Mouse (Mus musculus) layer of hippocampus, adult 9-10 months (tissue): Measurements from ENCODE around the gene Slc15a3.

Source experiments
- DNase-seq: peaks from one replicate; pipeline ENCODE4 v3.0.0; 2022; ENCODE audit warnings: low spot score

Gene Slc15a3

DNA sequence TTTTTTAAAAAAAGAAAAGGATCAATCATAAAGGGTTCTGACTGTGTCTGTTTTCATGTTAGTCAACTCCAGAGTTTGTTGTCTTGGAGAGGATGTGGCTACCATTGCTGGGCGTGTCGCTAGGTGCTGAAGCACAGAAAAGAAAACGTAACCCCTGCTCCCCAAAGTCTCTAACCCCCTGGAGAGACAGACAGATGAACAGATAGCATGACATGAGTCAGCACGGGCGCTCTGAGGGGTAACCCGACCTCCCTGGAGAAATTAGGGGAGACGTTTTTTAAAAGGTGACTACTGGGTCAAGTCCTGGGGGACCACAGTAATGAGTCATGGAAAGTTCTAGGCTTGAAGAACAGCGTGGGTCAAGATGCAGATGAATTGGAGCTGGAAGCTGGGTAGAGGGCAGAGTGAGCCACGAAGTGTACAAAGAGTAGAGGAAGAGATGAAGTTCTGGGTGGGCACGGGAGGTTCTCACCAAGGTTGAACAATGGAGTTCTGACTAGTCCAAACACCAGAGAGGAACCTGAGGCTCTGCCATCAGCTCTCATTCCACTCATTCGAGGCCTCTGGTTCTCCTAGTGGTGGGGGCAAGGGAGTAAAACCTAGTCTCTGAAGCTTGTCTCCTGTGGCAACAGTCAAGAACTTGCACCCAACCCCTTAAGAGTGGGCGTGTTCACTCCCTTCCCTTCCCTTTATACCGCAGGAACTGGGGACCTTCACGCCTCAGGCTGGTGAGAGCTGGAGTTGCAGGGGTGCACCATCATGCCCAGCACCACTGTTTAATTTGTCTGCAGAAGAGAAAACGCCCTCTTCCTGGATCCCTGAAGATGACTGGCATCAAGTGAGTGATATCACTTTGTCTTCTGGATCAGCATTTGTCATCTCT is at the start of gene Slc15a3:
Gene Slc15a3, plus strand, starts transcription at position 718 of the 883 bp plus-strand sequence.
- no peak for DNase-seq

DNA sequence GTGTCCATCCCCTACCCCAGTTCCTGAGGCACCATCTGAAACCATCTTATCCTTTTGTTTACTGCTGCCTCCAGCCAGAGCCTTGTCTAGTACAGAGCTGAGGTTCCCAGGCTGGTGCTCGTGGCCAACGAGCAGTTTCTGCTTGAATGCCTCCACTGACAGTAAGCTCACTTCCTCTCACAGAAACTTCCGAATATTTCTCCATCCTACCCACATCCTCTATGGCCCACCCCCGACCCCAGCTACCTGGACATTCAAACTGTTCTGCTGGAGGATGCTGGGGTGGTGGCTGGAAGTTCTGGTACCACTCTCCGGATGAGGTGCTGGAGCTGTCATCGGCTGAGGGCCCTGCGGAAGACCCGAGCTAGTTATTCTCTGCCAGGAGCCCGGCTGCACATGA is 49.2 kb upstream of the Slc15a3 start:
- DNase-seq = no peak

- DNase-seq = no peak
Measured at GRCm38 (mm10) chr19:10793044-10793443, 46.5 kb upstream of the Slc15a3 start.

GRCm38 (mm10) chr19:10794916-10795315 is 44.6 kb upstream of the Slc15a3 start:
- no peak for DNase-seq

- no peak for DNase-seq
Measured at GRCm38 (mm10) chr19:10798576-10798975, 41.0 kb upstream of the Slc15a3 start.

DNA sequence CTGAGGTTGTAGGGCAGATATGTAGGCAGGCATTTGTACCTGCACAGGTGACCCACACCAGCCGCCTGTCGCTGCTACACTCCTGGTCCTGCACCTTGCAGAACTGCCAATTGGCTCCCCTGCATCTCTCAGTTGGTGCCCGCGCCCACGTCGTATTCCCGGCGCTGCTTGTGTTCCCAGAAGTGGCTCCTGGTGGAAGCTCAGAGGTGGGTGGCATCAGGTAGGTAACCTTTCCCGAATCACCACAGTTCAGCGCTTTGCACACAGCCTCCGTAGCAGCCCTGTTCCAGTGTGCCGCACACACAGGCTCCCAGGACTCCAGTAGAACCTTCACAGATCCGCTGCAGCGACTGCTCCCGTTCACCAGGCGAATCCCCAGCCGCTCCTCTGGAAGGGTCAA is 40.4 kb upstream of the Slc15a3 start:
- DNase-seq = no peak

GRCm38 (mm10) chr19:10801070-10801469 is 38.5 kb upstream of the Slc15a3 start:
- DNase-seq = peak; percentile 51

DNA sequence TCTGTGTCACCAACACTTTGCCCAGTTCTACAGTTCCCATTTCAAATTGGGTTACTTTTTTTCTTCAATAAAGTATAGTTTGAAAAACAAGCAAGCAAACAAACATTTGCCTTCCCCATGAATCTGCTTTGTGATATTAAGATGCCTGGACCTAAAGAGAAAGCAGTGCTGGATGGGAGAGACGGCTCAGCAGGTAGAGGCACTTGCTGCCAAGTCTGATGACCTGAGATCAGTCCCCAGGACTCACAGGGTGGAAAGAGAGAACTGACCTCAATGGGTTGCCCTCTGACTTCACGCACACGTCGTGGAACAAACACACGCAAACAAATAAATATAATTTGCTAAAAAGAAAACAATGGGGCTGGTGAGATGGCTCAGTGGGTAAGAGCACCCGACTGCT is 37.6 kb upstream of the Slc15a3 start:
- DNase-seq = no peak

- no peak for DNase-seq
Measured at GRCm38 (mm10) chr19:10803751-10804150, 35.8 kb upstream of the Slc15a3 start.

DNA sequence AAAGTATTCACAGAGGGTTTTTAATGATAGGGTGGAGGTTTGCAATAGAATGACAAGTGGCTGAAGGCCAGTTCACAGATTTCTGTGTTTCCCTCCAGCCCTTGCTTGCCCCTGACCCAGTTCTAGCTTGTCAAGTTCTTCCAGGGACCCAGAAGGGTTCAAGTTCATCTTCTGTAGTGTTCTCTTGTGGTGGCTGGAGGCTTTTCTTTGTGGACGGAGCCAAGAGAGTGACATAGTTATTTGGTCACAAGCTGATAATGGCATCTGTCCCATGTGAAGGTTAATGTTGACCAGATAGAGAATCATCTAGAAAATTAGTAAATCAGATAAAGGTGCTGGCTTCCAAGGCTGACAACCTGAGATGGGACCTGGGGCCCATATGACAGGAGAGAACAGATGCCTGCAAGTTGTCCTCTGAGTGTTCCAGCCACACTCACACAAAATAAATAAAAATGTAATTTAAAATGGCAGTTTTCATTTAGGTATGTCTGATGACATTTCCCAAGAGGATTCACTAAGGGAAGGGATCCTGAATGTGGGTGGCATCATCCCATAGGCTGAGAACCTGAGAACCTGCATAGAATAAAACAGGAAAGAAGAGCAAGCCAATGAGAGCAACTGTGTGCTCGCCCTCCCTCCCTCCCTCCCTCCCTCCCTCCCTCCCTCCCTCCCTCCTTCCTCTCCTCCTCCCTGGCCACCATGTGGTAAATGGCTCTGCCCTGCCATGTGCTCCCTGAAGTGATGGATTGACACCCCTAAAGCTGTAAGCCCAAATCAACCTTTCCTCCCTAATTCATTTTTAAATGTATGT is 34.5 kb upstream of the Slc15a3 start:
- no peak for DNase-seq

GRCm38 (mm10) chr19:10805661-10806285 is 33.8 kb upstream of the Slc15a3 start:
- no peak for DNase-seq

- no peak for DNase-seq
Measured at GRCm38 (mm10) chr19:10808524-10809233, 30.8 kb upstream of the Slc15a3 start.

DNA sequence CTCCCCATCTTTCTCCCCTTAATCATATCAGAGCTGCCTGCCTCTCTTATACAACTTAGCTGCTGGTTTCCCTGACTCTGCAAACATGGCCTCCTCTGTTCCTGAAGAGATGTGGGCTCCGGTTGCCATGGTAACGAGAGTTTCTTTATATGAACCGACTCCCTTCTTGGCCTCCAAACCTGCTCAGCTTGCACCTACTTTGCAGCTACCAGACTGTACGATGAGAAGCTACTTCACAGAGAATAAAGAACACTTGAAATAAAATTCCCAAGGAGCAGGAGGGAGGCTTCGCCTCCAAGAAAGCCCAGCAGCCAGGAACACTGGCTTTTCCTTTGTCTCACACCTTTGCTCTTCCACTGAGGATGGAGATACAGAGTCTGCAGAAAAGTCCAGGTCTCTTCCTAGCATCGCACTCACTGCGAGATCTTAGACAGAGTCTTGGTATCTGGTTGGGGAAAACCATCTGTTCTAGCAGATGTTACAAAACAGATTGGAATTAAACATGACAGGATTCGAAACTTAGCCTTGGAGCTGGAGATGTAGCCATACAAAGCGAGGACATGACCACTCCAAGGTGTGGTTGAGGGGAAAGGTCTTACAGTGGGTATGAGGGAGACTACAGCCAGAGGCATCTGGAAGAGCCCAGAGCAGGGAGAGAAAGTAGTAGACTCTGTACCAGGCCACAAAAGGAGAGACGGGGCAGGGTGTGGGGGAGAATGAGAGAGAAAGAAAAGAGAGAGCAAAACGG is 29.9 kb upstream of the Slc15a3 start:
- DNase-seq = peak; percentile 54

GRCm38 (mm10) chr19:10810176-10810492 is 29.4 kb upstream of the Slc15a3 start:
- no peak for DNase-seq

DNA sequence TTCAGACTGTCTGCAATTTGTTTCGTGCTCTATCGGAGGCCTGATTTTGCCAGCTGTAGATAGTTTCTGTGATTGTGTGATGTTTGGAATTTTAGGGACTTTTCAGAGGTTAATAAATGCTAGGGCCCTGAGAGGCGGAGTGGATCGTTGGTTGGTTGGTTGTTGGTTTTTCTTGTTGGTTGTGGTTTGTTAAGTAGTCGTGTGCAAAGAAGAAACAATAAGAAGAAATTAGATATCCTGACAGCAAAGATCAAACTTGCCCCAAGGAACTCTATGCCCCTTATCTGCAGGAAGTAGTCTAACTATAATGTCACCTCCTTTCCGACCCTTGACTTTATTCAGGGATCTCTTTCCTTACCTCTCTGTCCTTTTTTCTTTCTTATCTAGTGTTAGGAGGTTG is 28.1 kb upstream of the Slc15a3 start:
- DNase-seq = no peak

DNA sequence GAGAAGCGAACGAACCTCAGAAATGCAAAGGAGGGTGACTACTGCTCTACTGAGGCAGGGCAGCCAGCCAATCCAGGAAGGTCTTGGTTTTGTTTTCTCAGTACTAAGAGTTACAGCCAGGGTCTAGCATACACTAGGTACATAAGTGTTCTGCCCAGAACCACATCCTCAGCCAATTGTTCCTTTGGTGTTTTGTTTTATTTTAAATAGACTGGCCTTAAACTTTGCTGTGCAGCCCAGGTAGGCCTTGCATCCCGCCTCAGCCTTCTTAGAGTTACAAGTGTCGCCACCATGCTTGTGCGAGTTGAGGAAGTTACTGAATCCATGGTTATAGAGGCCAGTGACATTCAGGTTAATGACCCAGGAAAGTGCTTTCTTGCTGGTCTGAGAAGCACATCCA is 26.5 kb upstream of the Slc15a3 start:
- DNase-seq = no peak

- no peak for DNase-seq
Measured at GRCm38 (mm10) chr19:10813905-10814304, 25.6 kb upstream of the Slc15a3 start.

DNA sequence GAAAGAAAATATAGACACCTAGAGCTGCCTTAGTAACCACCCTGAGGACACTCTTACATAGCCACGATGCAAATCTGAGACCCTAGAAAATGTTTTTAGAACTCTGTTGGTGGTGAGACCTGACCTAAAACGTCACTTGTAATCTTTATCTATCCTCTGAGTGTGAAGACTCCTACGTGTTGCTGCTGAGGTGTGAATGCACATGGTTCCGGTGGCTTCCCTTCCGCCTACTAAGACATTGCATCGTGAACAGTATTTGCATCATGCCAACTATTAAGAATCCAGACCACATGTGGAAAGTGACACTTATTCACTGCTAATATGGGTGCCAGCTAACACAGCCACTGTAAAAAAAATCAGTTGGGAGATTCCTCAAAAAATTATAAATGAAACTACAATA is 23.7 kb upstream of the Slc15a3 start:
- DNase-seq = no peak

- DNase-seq = no peak
Measured at GRCm38 (mm10) chr19:10816462-10816861, 23.1 kb upstream of the Slc15a3 start.

DNA sequence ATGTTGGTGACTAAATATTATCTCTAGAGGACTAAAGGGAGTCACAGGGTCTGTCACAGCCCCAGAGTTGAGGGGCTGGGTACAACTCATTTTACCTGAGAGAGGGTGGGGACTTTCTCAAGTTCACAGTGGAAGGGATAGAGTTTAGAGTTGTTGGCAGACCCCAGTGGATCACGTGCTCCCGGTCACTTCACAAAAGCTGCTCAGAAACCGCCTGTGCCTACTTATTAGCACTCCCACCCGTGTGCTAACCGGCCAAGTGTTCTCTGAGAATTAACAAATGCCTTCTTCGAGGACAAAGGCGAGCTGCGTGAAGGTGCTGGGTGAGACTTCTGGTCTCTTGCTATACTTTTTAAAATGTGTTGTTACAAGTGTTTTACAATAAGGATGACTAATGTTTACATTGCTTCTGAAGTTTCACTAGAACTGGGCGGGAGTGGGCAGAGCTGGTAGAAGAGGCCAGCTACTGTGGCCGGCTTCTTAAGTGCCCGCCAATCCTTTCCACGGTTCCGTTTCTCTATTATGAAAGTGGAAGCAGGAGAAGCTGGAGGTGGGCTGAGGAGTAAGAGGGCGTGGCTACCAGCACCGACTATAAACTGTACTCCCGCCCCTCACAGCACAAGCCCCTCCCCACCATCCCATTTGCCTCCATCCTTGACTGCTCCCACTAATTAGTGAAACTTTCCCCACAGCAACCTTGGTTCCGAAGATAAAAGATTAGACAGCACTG is 21.1 kb upstream of the Slc15a3 start:
- DNase-seq = no peak

DNA sequence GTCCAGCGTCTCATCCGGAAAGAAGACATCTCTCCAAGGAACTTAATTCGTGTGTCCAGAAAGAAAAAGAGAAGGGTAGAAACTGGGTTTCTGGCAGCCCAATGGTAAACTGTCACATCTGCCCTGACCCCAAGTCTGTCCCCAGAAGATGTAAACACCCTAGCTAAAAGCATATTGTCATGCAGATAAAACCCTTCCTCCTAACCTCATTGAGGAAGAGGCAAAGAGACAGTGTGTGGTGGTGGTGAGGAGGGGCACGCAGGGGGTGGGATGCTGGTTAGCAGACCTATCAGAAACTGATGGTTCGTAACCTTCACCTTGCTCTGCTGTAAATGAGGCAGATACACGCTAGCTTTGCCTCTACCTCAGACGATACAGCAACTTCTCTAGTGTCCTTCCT is 18.2 kb upstream of the Slc15a3 start:
- DNase-seq = no peak
